Mouse (Mus musculus) testis, postnatal 10 days (tissue): ENCODE measurements around the gene Smdt1.

Experiments used
- DNase-seq: peaks from one replicate; pipeline ENCODE4 v3.0.0; 2021; ENCODE audit warnings: low spot score

Smdt1 gene

DNA sequence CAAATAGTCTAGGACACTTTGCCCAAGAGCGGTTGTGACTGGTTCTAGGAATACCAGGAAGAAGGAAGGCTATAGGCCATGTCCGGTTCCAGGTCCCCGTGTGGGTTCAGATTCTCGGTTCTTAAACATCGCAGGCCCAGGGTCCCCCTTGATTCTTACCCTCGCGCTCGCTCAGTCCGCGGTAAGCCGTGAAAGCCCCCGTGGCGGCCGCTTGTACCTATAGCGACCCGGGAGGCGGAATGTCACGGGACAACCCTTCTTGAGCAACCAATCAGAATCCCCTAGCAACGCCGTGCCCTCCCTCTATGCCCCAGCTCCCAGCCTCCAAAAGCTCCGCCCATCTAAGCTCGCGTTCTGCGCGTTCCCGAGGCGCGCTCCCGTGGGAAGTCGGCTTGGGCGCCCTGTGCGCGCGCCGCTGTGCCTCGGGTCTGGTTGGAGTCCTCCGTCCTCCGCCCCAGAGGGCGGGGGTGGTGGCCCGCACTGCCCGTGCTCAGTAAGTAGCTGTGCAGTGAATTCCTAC lies at the start of gene Smdt1, which contains the start of the genes Naga and Pheta2:
Smdt1 (plus strand) TSS at position 367 of the 520 bp plus-strand sequence.
Naga (minus strand) TSS at position 333 of the 520 bp plus-strand sequence.
Pheta2 (plus strand) TSS at position 350 of the 520 bp plus-strand sequence.
- DNase-seq = peak; percentile 98

DNA sequence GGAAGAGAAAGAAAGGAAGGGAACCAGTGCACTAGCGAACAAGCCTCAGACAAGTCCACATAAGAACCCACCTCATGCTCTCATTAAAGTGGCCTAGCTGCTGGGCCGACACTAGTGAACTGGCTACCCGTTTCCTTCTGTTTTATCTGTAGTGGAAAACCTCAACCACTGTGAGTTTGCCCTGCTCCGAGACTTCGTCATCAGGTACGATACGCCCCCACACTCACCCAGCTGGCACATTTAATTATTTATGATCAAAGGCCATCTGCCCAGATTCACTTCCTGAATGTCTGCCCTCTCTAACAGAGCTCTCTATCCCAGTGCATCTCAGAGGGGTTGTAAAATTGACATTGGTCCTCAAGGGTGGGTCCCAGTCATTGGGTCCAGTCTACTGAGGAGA lies 48.5 kb upstream of the Smdt1 start:
- no peak for DNase-seq

DNA sequence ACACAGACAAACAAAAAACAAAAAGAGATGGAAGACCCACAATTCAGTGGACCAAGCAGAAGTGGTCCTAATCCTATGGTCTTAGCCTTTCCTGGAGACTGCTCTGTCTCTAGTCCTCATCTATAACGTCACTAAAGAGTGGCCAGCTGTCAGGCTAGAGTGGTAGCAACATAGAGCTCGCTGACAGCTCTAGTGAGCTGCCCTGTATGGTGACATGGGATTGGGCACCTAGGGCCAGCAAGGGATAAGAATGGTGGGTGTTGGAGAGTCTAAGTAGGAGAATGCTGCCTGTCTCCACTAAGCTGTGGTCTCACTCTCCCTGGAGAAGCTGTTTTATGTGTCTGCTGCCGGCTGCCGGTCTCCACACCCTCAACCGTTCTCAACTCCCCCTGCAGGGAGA lies 45.9 kb upstream of the Smdt1 start:
- no peak for DNase-seq

DNA sequence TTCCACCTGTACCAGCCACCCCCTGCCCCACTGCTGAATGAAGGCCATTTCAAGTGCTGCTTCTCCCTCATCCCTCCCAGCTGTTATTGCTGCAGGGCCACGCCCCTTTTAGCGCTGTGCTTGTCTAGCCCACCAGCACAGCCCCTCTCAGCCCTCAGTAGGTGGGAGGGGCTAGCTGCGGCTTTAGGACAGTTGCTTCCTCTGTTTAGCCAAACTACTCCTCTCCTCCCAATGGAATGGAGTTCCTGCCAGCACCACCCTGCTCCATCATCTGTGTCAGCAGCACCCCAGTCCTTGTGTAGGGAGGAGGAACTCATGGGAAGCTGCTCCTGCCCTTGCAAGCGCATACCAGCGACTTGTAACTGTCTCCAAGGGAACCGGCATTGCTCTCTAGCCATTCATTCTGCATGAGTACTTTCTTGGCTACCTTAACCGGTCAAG lies 45.5 kb upstream of the Smdt1 start:
- no peak for DNase-seq

DNA sequence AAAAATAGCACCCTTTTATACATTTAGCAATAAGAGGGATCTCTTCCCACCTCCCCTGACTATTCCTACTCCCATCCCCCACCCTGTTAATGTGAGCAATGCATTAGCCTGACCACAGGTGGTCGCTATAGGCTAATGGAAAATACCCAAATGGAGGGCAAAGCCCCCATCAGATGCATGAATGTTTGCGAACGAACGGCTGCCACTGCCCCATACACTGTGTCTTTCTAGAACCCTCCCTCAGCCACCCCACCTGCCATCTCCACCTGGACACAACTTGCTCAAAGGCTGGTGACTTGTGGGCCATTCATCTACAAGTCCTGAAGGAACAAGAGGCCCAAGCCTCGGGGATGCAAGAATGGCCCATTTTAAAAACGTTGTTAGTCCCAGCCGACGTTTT lies 44.7 kb upstream of the Smdt1 start:
- no peak for DNase-seq

DNA sequence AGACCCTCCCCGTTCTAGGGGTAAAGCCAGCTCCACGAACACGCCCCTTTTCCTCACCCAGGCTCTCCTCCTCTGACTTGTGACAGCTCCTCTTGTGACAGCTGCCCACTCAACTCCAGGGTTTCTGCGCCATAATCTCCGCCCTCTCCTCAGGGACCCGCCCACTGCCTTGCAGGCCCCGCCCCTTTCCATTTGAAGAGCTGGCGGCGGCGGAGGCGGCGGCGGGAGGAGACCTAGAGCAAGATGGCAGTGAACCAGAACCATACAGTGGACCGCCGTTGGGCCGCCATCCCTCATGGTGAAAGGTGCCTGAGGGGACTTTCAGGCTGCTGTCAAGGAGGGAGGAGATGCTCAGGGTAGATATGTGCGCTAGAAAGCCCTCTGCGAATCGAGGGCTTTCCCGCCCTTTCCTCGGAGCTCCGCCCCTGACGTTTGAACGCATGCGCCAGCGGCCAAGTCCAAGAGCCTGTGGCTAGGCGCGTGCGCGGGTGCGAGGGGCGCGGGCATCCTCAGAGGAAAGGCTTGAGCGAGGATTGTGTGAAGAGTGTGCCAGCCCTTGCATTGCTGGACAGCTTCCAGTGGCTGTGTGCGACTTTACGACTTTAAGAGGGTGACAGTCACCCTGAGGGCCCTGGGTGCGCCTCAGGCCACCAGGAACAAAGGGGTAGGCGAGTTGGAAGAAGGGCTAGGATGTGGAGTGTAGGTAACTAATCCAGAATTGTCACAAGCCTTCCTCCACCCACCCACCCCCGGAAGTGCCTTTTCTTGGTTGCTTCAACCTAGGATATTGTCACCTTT lies 39.8 kb upstream of the Smdt1 start, which contains the start of gene Wbp2nl:
Wbp2nl (plus strand) TSS at position 191 of the 798 bp plus-strand sequence.
- peak; percentile 67 for DNase-seq

DNA sequence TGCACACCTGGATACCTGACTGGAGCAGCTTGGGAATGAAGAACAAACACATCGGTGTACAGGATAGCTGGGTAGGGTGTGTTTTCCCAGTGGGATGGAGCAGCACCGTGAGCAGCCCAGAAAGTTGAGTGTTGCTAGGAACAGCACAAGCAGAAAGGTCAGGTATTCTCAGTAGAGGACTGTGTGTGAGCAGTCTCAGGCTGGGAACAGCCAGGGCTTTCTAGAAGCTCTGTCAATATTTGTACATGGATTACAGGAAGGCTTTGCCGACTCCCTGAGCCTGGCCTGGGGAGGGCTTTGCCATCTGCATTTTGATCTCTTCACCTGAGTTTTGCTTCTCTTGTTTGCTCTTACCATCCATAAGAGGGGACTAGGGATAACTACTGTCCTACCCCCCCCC lies 31.7 kb upstream of the Smdt1 start:
- DNase-seq = no peak

DNA sequence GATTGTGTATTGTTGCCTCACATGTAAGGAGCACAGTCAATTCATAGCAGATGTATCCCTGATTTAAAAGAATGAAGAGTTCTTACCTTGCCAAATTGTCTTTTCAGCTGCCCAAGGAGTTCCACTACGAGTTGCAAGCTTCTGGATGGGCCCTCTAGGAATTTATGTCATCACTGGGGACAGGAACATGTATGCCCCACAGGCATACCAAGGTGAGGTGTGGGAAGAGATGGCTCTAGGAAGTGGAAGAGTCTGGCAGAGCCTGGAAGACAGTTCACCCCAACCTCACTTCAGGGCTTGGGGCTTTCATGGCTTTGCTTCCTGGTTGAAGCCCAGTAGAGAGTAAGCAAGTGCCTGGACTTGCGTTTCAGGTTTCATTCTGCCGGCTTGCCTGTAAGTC lies 30.3 kb upstream of the Smdt1 start:
- no peak for DNase-seq

DNA sequence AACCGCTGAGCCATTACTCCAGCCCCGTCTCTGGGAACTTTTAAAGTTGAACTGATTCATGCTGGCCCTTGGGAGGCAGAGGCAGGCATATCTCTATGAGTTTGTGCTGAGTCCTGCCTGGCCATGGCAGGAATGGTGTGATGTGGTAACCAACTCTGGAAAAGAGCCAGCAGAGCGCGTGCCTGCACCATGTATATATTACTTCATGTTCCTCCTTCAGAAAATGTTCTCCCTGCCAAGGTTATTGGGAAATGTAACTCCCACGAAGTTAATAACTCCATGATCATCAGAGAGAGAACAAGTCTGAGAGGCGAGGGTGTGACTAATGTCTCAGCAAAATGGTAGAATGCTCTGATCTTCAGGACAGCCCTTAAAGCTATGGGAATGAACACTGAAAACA lies 20.9 kb upstream of the Smdt1 start:
- no peak for DNase-seq

DNA sequence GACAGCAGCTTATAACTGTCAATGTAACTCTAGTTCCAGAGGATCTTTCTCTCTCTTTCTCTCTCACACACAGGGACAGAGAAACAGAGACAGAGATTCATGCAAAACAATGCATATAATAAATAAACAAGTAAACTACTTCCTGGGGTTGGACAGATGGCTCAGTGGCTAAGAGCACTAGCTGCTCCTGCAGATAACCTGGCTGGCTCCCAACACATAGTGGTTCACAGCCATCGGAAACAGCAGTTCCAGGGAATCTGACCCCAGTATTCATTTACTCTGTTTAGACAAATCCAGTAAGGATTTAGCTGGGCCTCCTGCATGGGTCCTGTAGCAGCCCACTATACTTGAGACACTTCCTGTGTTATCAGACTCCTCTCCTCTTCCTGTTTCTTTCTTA lies 19.1 kb upstream of the Smdt1 start:
- DNase-seq = no peak

DNA sequence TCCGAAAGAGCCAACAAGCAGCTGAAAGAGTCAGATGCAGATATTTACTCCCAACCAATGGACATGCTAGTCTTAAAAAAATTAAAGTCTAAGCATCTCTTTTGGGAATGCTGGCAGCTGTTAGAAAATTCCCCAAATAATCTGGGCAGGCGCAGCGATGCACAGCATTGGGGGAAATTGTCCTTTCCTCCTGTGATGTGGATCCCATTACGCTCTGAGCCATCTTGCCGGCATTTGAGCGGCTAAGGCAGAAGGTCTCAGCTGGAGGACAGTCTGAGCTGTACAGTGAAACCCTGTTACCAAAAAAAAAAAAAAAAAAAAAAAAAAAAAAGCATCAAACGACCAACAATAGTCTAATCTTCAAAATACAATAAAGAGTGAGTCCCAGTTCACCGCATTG lies 16.6 kb upstream of the Smdt1 start:
- DNase-seq = no peak

DNA sequence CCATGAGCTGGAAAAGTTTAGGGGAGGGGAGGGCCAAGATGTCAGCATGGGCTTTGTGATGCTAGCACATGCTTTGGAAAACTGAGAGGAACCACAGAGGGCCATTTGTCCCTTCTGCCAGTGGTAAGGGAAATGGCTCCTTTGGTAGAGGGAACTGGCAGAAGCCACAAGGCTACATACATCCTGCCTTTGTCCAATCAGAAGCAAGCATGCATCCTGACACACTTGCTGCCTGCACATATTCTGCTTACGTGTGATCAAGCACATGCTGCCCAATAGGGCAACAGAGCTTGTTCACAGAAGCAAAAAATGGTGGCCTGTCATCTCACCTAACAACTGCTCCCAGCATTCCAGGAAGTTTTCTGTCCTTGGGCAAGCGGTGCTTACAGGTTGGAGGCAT lies 13.4 kb upstream of the Smdt1 start:
- no peak for DNase-seq

DNA sequence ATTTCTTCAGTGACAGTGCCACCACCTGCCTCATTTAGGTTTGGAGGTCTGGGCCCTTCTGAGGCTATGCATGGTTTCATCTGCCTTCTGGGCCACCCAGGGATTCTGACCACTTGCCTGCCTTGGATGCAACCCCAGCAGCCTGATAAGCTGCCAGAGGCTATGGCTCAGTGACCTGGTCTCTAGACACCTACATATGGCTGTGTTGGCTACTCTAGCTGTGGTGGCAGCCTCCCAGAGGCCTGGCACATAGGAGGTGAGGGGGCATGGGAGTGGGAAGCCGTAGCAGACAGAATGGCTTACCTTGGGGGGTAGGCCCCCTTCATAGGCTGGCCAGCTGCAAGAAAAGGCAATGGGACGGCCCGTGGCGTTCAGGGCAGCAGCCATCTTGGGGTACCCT lies 3.6 kb upstream of the Smdt1 start:
- DNase-seq = no peak

DNA sequence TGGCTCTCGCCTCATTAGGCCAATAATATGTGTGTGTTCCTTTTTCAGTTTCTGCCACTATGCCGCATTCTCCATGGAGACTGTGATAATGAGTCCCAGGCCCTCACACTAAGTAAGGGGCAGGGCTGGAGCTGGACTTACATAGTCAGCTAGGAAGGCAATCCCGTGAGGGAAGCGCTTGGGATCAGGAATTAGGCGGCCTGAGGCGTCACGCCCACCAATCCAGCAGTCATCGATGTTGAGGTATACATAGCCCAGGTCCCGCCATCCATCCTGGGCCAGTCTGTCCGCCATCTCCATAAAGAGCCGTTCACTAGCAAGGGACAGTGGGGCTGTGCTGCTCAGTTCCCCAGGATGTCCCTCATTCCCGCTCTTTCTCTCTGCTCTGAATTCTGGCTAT lies 2.1 kb upstream of the Smdt1 start:
- DNase-seq = no peak

DNA sequence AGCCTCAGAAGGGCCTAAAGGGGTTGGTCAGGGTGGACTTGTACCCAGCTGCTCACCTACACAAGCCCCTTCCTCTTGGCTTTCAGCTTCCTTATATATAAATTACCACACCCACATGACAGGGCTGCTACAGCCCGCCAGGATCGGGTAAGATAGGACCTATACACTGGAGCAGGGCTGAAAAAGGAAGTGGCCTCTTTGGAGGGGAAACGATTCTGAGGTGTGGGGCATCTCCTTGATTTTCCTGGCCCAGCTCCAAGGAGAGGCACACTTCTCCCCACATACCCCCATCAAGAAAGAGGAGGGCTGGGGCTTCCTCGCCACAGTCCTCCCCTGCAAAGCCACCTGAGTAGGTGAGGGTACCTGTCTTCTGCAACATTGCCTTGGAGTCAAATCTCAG lies 884 bp upstream of the Smdt1 start:
- peak; percentile 52 for DNase-seq

DNA sequence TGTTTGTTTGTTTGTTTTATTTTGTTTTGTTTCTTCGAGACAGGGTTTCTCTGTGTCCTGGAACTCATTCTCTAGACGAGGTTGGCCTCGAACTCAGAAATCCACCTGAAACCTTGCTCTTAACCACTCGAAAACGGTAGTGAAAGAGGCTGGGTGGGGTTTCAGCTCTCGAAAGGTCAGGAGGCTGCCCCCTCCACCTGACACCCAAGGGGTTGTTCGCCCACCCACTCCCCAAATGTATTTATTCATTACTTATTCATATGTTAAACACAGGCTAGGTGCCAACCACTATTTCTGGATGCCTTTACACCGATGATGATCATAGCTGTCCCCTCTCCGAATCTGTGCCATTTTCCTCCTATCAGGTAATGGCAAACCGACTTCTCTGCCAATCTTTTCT lies 391 bp downstream of the Smdt1 start:
- peak; percentile 47 for DNase-seq

DNA sequence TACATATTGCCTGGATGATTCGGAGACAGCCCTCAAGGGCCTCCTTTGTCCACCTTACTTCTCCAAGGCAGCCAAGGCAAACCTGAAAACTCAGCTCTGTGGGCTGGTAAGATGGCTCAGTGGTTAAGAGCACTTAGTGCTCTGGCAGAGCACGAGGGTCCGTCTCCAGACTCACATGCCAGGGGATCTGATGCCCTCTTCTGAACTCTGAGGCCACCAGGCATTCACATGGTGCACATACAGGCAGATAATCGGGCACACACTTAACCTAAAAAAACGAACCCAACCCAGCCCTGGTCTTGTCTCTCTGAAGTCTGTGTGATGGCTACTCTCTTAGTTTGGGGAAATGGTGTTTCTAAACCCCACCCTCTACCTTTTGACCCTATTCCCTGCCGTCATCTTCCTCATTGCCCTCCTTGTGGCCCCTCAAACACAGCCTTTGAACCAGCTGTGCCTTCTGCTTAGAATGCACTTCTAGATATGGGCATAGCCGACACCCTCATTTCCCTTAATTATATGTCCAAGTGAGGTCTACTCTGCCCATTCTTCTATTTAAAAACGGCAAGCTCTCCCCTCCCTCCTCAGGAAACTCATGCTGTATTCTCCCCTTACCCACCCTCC lies 985 bp downstream of the Smdt1 start:
- no peak for DNase-seq

DNA sequence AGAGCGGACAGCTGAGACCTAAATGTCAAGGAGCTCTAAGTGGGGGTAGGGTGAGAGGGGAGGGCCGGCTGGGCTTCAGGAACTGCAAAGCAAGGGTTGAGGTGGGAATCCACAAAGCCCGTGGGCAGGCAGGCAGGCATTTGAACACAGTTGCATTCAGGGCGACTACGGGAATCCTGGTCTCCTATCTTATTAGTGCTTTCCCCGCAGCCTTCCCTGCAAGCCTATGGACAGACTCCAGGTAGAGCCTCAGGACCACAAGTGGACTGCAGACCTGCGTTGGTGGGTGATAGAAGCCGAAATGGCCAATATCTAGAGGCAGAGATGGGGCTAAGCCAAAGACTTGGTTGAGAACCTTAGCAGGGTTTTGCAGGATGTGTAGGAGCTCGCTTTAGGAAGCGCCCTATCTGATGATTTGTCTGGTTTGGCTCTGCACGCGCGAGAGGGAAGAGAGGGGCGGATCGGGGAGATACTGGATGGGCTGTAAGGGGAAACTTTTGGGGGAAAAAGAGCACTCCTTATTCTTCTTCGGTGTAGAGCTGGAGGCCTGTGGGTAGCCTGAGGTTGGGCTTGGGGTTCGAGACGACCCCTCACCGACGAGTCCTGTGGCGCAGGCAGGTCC lies 1.8 kb downstream of the Smdt1 start:
- DNase-seq = peak; percentile 50

DNA sequence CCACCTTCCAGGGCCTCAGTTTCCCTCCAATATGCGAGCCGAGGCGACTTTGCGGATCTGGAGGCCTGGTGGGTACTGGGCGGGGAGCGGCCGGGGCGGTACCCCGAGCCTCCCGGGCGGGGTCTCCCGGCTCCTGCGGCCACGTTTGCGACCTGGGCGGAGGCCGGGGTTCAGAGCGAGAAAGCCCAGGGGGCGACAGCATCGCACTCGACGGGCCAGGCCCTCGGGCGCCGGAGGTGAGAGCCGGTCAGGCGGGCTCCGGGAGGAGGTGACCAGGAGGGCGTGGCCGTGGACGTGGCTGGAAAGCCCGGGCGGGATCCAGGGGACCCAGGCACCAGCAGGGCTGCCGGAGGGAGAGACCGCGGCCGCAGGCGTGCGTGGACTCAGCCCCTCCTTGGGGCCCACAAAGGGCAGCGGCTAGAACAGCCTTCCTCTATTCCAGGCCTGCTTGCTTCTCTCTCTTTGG lies 2.3 kb downstream of the Smdt1 start:
- peak; percentile 81 for DNase-seq

DNA sequence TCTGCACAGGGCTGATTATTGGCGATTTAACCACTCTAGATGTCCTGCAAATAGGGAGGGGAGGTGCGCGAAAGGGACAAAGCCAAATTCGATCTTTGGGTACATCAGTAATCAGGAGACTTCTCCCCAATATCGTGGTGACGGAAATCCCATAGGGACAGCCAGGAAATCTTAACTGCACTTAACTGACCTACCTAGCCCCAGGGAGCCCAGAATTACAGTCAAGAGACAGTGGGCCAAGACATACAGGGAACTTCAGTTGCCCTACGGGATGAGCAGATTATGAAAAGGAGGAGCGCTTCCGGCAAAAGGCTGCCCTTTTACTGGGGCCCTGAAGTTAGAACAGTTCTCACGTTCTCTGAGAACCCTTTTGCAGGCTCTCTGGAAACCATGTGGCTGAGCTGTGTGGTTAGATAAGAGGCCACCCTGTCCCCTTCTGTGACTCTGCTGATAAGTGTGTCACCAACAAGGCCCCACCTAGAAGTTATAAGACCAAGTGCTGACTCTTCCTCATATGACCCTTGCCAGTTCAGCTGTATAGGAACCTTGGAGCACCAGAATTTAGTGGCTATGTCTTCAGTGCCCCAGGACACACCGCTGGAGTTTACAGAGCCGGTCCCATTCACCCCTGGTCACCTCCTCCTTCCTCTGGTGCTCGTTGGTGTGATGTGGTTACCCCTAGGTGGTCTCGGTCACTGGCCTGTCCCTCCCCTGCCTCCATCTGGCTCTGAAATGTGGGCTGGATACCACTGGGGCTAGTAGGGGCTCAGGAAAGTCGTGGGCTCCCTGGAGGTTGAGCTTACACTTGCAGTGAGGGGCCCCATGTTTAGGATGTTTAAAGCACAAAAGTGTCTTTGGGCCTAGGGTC lies 3.1 kb downstream of the Smdt1 start:
- no peak for DNase-seq

DNA sequence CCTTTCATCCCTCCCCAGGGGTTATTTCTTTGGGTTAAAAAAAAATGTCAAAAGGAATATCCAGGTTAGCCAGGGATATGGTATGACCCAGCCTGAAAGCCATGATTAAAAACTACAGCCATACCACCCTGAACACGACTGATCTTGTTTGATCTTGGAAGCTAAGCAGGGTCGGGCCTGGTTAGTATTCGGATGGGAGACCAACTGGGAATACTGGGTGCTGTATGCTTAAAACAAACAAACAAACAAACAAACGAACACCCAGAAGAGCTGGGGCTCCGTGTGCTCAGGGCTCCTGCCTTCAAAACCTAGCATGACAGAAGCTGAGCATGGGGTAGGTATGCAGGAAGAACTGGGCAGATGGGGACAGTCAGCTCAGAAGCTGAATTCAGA lies 3.8 kb downstream of the Smdt1 start:
- no peak for DNase-seq
